Mouse (Mus musculus): ENCODE measurements around the gene Usp29.

GRCm38 (mm10) chr7:6918267-6918666 lies 187.9 kb downstream of the Usp29 start:
- TF ChIP-seq CTCF (IDR thresholded peaks at IDR 0.05; ENCODE audit: low read depth, low read length) (peak; percentile 77), POLR2A (IDR thresholded peaks at IDR 0.05; ENCODE audit: extremely low read depth, insufficient read depth, low read length) (no peak)
